Mouse (Mus musculus) erythroid progenitor cell, adult 5-6 weeks (primary cell): ENCODE measurements around the gene Gm42420. TPM values are rescaled to one million over a fixed set of nuclear protein-coding genes. Genes with fewer than 3 reads are reported as not detected.

Experiments
- total RNA-seq, 2 experiments: library from RNA; stranded (forward) in 1 of 2; stranded (reverse) in 1 of 2; fragments of 150-400 nt in 1 of 2; fragments of 186-747, 209-891 nt in 1 of 2; gene quantifications; 2 replicates each; pipeline versions ENCODE4 v1.2.3 to v1.2.4; 2015 to 2017; ENCODE audit warnings: low replicate concordance in 2 of 2

Gene Gm42420
- total RNA-seq, 2 experiments from 2014 or later = not detected

Other genes starting within 250 kb of the Gm42420 start
- gene Slc37a3, start 208.1 kb upstream of the Gm42420 start, total RNA-seq (2015; ENCODE audit: low replicate concordance) = 1.4 and 10.9 TPM in 2 replicates
- gene Slc37a3, start 208.1 kb upstream of the Gm42420 start, total RNA-seq (2017; ENCODE audit: low replicate concordance) = 0.83 and 2.3 TPM in 2 replicates
- 2.5 TPM in 1 of 2 replicates, not detected in the other for gene Rab19, start 204.6 kb upstream of the Gm42420 start, total RNA-seq (2015; ENCODE audit: low replicate concordance)
- 0.68 and 1.3 TPM in 2 replicates for gene Rab19, start 204.6 kb upstream of the Gm42420 start, total RNA-seq (2017; ENCODE audit: low replicate concordance)
- gene Mkrn1, start 165.3 kb upstream of the Gm42420 start, total RNA-seq (2015; ENCODE audit: low replicate concordance) = 253 and 359 TPM in 2 replicates
- 284 and 418 TPM in 2 replicates for gene Mkrn1, start 165.3 kb upstream of the Gm42420 start, total RNA-seq (2017; ENCODE audit: low replicate concordance)
- 1.3 TPM in 1 of 2 replicates, not detected in the other for gene Dennd2a, start 27.9 kb upstream of the Gm42420 start, total RNA-seq (2015; ENCODE audit: low replicate concordance)
- 0.53 TPM in 1 of 2 replicates, not detected in the other for gene Dennd2a, start 27.9 kb upstream of the Gm42420 start, total RNA-seq (2017; ENCODE audit: low replicate concordance)
- gene Adck2, start 11.9 kb upstream of the Gm42420 start, total RNA-seq (2015; ENCODE audit: low replicate concordance) = 9.7 TPM in 1 of 2 replicates, not detected in the other
- gene Adck2, start 11.9 kb upstream of the Gm42420 start, total RNA-seq (2017; ENCODE audit: low replicate concordance) = 0.76 and 1.4 TPM in 2 replicates
- 14.7 and 16.2 TPM in 2 replicates for gene Ndufb2, start 6.8 kb downstream of the Gm42420 start, total RNA-seq (2015; ENCODE audit: low replicate concordance)
- 10.5 and 24.9 TPM in 2 replicates for gene Ndufb2, start 6.8 kb downstream of the Gm42420 start, total RNA-seq (2017; ENCODE audit: low replicate concordance)
- 11.5 and 24.3 TPM in 2 replicates for gene Braf, start 139.7 kb downstream of the Gm42420 start, total RNA-seq (2015; ENCODE audit: low replicate concordance)
- 8.2 and 9.5 TPM in 2 replicates for gene Braf, start 139.7 kb downstream of the Gm42420 start, total RNA-seq (2017; ENCODE audit: low replicate concordance)
- gene Mrps33, start 225.2 kb downstream of the Gm42420 start, total RNA-seq (2015; ENCODE audit: low replicate concordance) = 17.3 and 49.5 TPM in 2 replicates
- gene Mrps33, start 225.2 kb downstream of the Gm42420 start, total RNA-seq (2017; ENCODE audit: low replicate concordance) = 6.2 and 18.6 TPM in 2 replicates